Mouse (Mus musculus) heart, embryonic 14.5 days (tissue): ENCODE results near the gene Tex44. TPM values are rescaled to one million over a fixed set of nuclear protein-coding genes. Genes with fewer than 3 reads are reported as not detected.

Source experiments
- ATAC-seq: fragments of 200-750 bp; cut with Nextera tagmentation; 2 replicates; pipeline ENCODE4 v1.8.0; 2017; ENCODE audit warnings: low read depth, moderate TSS enrichment; ENCODE audit not compliant: insufficient number of reproducible peaks, insufficient read depth, low FRiP score
- H3K27ac ChIP-seq, 2 experiments: fragments of 200-500 bp in 1 of 2; fragments of 300-500 bp in 1 of 2; sonication (generic) in 1 of 2; replicated peaks in 1 of 2; 2 replicates each; pipeline ENCODE4 v1.5.1; 2012 to 2014; ENCODE audit warnings: low read depth in 2 of 2, low read length in 2 of 2, control low read depth in 1 of 2, mild to moderate bottlenecking in 1 of 2, mixed read lengths in 1 of 2; ENCODE audit not compliant: control insufficient read depth in 1 of 2, insufficient read depth in 1 of 2
- H3K27me3 ChIP-seq: fragments of 300-500 bp; sonication (generic); 2 replicates; pipeline ENCODE4 v1.6.1; 2014; ENCODE audit warnings: mild to moderate bottlenecking, low read length, control low read depth; ENCODE audit not compliant: control insufficient read depth, insufficient read depth
- H3K36me3 ChIP-seq: fragments of 300-500 bp; sonication (generic); 2 replicates; pipeline ENCODE4 v1.6.1; 2014; ENCODE audit warnings: mild to moderate bottlenecking, control low read depth, low read length, mixed read lengths; ENCODE audit not compliant: control insufficient read depth, insufficient read depth
- H3K4me1 ChIP-seq, 2 experiments: fragments of 200-500 bp in 1 of 2; fragments of 300-500 bp in 1 of 2; sonication (generic) in 1 of 2; 2 replicates each; pipeline ENCODE4 v1.6.1; 2012 to 2014; ENCODE audit warnings: low read length in 2 of 2, control low read depth in 1 of 2, mixed read lengths in 1 of 2; ENCODE audit not compliant: control insufficient read depth in 2 of 2, insufficient read depth in 2 of 2
- H3K4me2 ChIP-seq: fragments of 300-500 bp; sonication (generic); 2 replicates; pipeline ENCODE4 v1.6.1; 2014; ENCODE audit warnings: mild to moderate bottlenecking, low read length
- H3K4me3 ChIP-seq, 2 experiments: fragments of 200-500 bp in 1 of 2; fragments of 300-500 bp in 1 of 2; sonication (generic) in 1 of 2; 2 replicates each; pipeline ENCODE4 v1.5.1; 2012 to 2014; ENCODE audit warnings: low read length in 2 of 2, mild to moderate bottlenecking in 2 of 2, control low read depth in 1 of 2, low read depth in 1 of 2, moderate library complexity in 1 of 2; ENCODE audit not compliant: control insufficient read depth in 1 of 2, insufficient read depth in 1 of 2
- H3K9ac ChIP-seq: fragments of 300-500 bp; sonication (generic); 2 replicates; pipeline ENCODE4 v1.6.1; 2014; ENCODE audit warnings: mild to moderate bottlenecking, low read length
- H3K9me3 ChIP-seq: fragments of 300-500 bp; sonication (generic); 2 replicates; pipeline ENCODE4 v1.6.1; 2016; ENCODE audit warnings: low read length, control low read depth; ENCODE audit not compliant: control insufficient read depth
- WGBS: fragments of 180-500 bp; shearing (Covaris S2); extraction: QIAGEN DNeasy Blood & Tissue Kit; methylation state at CpG from one replicate; pipeline ENCODE4 v1.1.7; 2014; 5-methylcytosine and 5-hydroxymethylcytosine counted together
- polyA plus RNA-seq: library from polyadenylated mRNA; unstranded; fragments of >200 nt; fragmentation: Nextera tagmentation; extraction: Ambion mirVana; gene quantifications from 2 replicates; pipeline ENCODE4 v1.2.1, GENCODE M21; 2014

The Tex44 gene
- polyA plus RNA-seq, 1 experiment from 2014 or later, result not detected

DNA sequence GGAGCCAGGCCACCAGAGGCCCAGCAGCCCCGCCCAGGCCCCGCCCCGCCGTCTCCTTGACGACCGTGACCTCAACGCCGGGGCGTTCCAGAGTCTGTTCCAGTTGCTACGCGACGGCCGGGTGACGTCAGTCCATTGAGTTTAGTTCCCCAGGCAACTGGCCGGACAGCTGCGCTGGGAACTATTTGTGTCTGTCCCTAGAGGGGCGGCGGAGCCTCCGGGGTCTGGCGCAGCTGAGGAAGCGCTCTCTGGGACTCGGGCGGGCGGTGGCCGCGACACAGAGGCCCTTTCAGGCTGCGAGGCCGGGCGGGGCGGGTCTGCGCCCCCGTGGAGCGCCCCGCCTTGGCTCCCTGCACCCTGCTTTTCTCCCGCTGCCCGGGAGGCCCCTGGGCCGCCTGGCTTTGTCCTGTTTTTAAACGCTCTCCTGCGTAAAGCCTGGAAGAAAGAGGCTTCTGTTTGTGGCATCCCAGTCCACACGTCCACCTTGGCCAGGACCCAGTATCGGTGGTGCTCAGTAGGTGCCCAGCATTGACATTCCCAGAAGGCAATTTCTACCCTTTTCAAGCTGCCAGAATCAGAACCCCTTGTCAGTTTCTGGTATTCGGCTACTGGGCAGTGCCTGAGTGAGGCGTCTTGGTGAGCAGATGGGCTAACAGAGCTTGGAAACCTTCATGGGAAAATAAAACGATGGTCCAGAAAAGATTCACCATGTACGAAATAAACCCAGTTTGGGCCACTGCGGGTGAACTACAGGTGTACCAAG lies 8.5 kb downstream of the Tex44 start:
- no peaks in the 10 kb centered on the region for H3K27me3 ChIP-seq
- peak overlapping the region; percentile 76 for H3K4me2 ChIP-seq
- no peaks in the 10 kb centered on the region for H3K36me3 ChIP-seq
- no peaks in the 10 kb centered on the region for H3K9me3 ChIP-seq
- peak overlapping the region; percentile 100 for H3K27ac ChIP-seq
- 4% methylated on average over 43 of the region's 46 CpGs for WGBS
- peak overlapping the region; percentile 86 for H3K9ac ChIP-seq
- H3K4me1 ChIP-seq, result peaks cover 31 to 58% of the 10 kb centered on the region in 2 experiments
- peak overlapping the region; percentile 43 to 56 for H3K4me3 ChIP-seq
- peak; percentile 92 for ATAC-seq

DNA sequence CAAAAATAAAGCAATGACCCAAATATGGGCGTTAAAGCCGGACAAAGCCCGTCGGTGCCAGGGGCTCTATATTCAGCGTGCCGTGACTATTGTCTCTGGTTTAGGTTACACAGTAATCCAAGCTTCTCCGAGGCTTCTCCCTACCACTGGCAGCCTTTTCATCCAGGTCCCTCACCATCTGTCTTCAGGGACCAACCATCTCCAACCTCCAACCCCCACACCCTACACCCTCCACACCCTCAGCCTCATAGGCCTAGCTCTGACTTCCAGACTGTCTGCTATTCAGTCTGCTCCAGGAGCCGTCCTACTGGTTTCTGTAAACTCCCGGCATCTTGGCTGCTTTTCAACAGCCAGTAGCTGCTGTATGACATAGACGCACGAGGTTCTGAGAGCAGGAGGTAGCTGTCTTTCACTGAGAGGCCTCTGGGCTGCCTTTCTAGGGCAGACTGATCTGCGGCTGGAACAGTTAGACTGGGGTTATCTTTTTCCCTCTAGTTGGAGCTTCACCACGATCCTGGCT lies 9.2 kb downstream of the Tex44 start:
- Histone ChIP-seq H3K36me3 (no peaks in the 10 kb centered on the region), H3K27ac (peak overlapping the region; percentile 100), H3K9ac (peak overlapping the region; percentile 86), H3K9me3 (no peaks in the 10 kb centered on the region), H3K27me3 (no peaks in the 10 kb centered on the region), H3K4me3 (peak overlapping the region in 1 of 2 experiments; percentile 43; a peak in 1 of 4 replicates), H3K4me1 (peaks cover 36 to 65% of the 10 kb centered on the region in 2 experiments), H3K4me2 (peak overlapping the region; percentile 76)
- WGBS, result 11% methylated on average over 13 of the region's 13 CpGs
- peak; percentile 25; the same call in 1 of the 2 replicates for ATAC-seq

DNA sequence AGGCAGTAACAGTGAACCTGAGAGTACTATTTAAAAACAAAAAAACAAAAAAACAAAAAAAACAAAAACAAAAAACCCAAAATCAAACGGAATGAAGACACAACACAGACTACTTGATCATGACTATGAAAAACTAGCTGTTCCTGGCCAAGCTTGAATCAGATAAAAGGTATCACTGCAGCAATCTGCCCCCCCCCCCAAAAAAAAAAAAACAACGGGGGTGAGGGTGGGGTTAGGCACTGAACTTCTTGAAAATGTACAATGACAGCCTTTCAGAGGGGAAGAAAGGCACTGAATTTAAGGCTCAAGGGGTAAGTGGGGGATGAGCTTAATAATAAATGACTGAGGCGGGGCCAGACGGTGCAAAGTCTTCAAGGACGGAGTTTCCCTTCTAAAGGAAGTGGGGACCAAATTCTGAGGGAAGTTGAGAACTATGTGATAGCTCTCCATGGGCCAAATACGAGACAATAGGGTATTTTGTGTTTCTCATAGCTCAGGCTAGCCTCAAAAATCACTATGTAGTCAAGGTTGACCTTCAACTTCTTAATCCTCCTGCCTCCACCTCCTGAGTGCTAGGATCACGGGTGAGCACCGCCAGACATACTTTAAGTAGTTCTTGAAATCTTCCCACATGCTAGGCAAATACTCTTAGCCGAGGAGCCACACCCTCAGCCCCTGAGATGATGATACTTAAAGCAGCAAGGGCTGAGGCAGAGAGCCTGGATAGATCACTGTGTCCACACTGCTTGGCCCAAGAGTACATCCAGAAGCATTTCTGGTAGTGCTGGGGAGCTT lies 11.3 kb downstream of the Tex44 start:
- no peak overlapping the region for H3K4me3 ChIP-seq
- ATAC-seq, result no peak
- peak overlapping the region; percentile 31; the same call in 1 of the 2 replicates for H3K9ac ChIP-seq
- H3K36me3 ChIP-seq, result no peaks in the 10 kb centered on the region
- H3K9me3 ChIP-seq, result no peaks in the 10 kb centered on the region
- no peak overlapping the region for H3K4me2 ChIP-seq
- H3K27ac ChIP-seq, result peak overlapping the region in 1 of 2 experiments; percentile 38; a peak in 1 of 4 replicates
- peaks cover 48 to 76% of the 10 kb centered on the region in 2 experiments for H3K4me1 ChIP-seq
- WGBS, result 67% methylated on average over 9 of the region's 9 CpGs
- no peaks in the 10 kb centered on the region for H3K27me3 ChIP-seq

DNA sequence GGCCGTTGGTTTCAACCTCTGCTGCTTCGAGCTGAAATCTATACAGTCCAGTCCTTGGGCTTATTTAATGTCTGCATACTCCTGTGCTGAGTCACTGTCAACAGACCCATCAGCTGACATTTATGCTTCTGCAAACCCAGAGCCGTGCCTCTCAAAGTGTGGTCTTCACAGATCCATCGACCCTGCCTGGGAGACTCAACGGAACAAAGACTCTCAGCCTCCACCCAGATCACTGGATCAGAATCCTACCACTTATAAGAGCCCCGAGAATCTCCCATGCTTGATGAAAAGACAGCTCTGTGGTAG lies 11.8 kb downstream of the Tex44 start:
- Histone ChIP-seq H3K27me3 (no peaks in the 10 kb centered on the region), H3K4me2 (no peak overlapping the region), H3K4me1 (peaks cover 52 to 75% of the 10 kb centered on the region in 2 experiments), H3K4me3 (no peak overlapping the region), H3K36me3 (no peaks in the 10 kb centered on the region), H3K27ac (peak overlapping the region; percentile 38 to 39; a peak in 2 of 4 replicates), H3K9me3 (no peaks in the 10 kb centered on the region), H3K9ac (peak overlapping the region; percentile 31; the same call in 1 of the 2 replicates)
- 35% methylated on average over 6 of the region's 6 CpGs for WGBS
- no peak for ATAC-seq

DNA sequence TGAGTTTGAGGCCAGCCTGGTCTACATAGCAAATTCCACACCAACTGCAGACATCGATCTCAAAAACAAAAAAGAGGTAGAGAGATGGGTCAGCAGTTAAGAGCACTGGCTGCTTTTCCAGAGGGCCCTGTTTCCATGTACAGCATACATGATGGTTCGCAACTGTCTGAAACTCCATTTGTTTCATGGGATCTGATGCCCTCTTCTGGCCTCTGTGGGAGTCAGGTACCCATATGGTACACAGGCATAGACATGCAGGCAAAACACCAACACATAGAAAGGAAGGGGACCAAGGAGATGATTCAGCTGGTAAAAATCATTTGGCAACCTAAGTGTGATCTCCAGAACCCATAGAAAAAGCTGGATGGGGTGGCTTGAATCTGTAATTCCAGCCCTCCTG lies 12.4 kb downstream of the Tex44 start:
- H3K4me2 ChIP-seq, result no peak overlapping the region
- H3K4me3 ChIP-seq, result no peak overlapping the region
- no peak overlapping the region for H3K9ac ChIP-seq
- peak overlapping the region in 1 of 2 experiments; percentile 100; a peak in 2 of 4 replicates for H3K27ac ChIP-seq
- H3K36me3 ChIP-seq, result no peaks in the 10 kb centered on the region
- no peak for ATAC-seq
- H3K9me3 ChIP-seq, result no peaks in the 10 kb centered on the region
- peaks cover 57 to 80% of the 10 kb centered on the region in 2 experiments for H3K4me1 ChIP-seq
- H3K27me3 ChIP-seq, result no peaks in the 10 kb centered on the region
- WGBS, result 62% methylated on average over 2 of the region's 2 CpGs

DNA sequence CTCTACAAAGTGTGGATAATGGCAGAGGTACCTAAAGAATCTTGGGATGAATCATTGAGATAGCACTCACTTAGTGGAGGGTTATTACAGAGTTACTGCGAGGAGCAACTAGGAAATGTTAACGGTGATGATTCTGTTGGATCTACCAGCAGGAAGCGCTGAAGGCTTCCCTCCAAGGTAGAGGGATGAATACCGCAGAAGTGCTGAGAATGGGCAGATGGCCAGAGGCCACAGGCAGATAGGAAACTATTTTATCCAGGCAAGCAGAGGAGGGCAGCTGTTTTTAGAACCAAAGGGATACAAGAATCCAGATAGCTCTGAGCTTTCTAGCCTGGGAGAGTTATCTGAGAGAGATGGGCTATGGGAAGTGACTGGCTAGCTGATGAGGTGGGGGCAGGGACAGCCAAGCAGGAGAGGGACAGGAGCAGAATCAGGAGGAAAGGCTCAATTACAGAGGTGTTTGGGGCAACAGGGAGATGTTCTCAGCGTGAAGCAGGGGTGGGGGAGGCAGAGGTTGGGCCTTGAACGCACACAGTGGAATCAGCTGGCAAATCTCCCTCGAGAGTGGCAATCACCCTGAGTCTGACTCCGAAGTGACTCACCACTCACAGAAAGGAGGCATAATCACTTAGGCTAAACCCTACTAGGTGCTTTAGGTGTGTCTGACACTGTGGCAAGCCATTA lies 13.5 kb downstream of the Tex44 start:
- 4% methylated on average over 8 of the region's 8 CpGs for WGBS
- H3K4me1 ChIP-seq, result peaks cover 59 to 81% of the 10 kb centered on the region in 2 experiments
- no peaks in the 10 kb centered on the region for H3K27me3 ChIP-seq
- peak overlapping the region; percentile 74 to 100 for H3K27ac ChIP-seq
- ATAC-seq, result no peak
- H3K9ac ChIP-seq, result peak overlapping the region; percentile 57
- H3K4me2 ChIP-seq, result peak overlapping the region; percentile 95
- no peaks in the 10 kb centered on the region for H3K9me3 ChIP-seq
- no peak overlapping the region for H3K4me3 ChIP-seq
- no peaks in the 10 kb centered on the region for H3K36me3 ChIP-seq
